Mouse (Mus musculus) ovary, postnatal 10 days (tissue): Measurements from ENCODE around the gene Rps21.

Experiments used
- DNase-seq: peaks from one replicate; pipeline ENCODE4 v3.0.0; 2022; ENCODE audit warnings: low spot score

Gene Rps21

DNA sequence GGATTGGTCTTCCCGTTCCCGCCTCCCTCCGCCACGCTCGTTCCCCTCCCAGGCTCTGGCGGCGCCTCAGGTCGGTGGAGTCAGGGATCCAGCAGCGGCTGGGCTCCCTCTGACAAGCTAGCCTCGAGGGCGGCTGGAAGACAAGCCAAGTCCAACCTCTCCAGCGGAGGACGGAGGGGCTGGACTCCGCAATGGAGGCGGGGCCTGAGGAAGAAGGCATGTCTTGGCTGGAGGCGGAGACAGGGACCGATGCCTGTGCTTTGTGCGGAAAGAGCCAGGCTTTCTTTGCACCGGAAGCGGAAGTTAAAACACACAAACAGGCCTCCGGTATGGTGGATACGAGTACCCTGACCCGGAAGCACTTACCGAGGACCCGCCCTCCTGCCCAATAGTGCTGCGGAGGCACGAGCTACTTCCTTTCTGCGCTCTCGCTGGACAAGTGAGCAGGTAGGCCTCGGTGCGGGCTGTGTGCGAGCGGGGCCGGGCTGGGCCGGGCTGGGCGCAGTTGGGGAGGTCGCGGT lies at the start of gene Rps21:
Gene Rps21, plus strand, starts transcription at position 377 of the 521 bp plus-strand sequence.
- DNase-seq: peak; percentile 89

DNA sequence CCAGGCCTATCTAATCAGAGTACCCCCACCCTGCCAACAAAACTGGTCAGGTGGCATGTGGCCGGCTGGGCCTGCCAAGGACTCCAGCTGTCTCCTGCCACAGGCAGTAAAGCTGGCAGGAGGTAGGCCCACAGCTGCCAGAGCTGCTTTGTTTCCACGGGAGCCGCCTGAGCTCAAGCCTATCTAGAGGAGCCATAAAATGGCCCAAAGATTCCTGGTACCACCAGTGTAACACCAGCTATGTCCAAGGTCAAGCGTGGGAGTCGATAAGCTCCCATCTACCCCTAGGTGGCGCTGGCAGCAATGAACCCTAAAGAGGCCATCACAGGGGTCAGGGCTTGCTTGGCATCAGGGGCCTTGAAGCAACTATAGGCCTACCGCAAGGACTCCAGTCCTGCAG lies 49.3 kb upstream of the Rps21 start:
- DNase-seq: no peak

DNA sequence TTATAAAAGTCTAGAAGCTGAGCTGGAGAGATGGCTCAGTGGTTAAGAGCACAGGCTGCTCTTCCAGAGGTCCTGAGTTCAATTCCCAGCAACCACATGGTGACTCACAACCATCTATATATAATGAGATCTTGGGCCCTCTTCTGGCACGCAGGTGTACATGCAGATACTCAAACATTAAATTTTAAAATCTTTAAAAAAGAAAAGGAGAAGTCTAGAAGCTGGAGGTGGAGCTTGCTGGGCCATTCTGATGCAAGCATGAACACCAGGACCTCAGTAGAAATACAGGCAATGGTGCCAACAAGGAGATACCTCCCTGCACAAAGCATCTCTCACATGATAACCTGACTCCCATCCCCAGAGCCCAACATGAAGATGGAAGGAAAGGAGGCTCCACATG lies 48.2 kb upstream of the Rps21 start:
- no peak for DNase-seq

DNA sequence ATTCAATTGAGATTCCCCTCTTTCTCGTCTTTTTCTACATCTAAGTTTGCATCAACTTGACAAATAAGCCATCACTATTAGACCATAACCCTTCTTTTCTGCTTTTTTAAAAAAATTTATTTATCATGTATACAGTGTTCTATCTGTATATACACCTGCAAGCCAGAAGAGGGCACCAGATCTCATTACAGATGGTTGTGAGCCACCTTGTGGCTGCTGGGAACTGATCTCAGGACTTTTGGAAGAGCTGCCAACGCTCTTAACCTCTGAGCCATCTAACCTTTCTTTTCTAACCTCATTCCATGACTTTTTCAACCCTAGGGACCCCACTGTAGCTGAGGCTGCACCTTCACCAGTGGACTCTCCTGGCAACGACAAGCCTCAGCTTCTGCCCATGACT lies 44.9 kb upstream of the Rps21 start:
- no peak for DNase-seq

DNA sequence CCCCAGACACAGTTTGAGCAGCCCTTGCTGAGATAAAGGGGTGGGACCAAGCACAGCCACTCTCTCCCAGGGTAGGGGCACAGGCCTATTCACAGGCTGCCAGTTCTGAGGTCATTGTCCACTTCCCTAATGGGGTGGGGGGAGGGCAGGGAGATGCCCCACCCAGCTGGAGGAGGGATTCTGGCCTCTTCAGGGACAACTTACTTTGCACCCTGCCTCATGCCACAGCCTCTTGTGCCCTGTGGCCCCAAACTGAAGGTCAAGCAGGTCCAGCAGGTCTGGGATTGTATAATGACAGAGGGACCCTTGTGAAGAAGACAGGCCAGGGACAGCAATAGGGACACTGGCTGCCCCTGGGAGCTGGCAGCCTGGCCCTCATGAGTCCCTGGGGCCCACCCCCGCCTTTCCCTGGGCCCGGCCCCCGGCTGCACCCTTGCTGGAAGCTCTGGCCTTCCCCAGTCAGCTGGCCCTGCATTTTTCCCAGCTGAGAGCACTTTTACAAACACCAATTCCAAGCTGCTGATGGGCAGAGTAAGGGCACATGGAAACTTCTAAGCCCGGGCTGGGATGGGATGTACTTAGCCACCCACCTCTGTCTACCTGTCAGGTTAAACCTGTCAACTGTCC lies 42.7 kb upstream of the Rps21 start:
- DNase-seq: no peak

DNA sequence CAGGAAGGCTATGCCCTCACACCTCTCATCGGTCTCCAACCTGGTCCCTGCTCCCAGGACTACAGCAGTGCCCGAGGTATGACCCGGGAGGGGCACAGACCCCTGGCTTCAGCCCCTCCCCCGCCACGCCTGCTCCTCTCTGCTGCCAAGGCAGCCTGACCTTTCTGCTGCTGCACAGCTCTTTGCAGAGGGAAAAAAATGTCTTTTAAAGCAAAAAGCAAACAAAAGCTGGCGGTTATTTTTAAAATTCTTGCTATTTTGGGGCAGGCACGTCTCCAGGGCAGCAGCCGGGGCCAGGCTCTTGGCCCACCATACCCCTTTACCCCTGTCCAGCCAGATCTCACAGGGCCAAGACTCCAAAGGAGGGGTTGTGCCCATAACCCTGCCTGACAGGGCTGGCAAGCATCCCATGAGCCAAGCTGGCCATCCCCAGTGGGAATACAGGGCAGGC lies 42.1 kb upstream of the Rps21 start:
- no peak for DNase-seq

DNA sequence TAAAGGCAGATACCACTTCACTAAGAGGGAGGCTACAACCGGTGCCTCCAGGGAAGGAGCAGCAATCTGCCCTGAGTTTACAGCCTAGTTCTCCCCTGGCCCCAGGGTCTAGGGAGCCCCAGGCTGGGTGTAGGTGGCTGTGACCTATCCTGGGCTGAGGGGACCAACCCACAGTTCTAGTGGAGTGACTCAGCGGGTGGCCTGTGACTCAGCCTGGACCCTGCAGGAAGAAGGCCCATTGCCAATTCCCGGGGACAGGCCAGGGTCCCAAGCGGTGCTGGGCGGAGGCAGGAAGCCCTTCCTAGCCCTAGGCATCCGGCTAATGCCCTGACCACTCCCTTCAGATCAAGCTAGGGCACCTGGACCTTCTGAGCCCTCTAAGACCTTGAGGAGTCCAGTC lies 41.2 kb upstream of the Rps21 start:
- DNase-seq: no peak

DNA sequence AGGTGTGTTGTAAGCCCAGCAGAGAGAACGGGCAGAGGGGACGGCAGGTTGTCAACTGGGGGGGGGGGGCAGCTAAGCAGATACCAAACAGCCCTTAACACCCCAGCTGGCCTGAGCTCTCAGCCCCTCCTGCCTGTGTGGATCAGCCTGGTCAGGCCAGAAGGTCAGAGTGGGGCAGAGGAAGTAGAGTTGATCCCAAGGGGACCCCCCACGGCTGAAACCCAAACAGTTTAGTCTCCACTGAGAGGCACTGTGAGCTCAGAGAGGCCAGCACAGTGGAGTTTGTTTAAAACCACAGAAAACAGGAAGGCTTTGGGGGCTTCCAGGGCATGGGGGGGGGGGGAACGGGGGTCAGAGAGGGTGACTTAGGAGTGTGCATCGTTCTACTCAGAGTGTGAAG lies 40.3 kb upstream of the Rps21 start:
- no peak for DNase-seq

DNA sequence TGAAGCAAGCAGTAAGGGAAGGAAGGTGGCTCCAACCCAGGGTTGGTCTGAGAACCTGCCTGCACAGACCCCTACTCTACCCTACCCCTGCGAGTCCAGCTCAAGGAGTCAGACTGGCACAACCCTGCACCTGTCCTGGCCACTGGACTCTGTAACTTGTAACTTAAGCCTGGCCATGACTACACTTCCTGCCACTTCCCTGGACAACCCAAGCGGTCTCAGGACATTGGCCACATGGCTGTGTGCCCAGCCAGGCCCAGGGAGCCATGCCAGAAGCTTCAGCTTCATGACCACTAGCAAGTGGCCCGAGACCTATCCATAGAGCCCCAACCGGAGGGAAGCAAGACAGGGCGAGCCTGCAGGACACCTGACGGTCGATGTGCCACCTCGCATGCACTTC lies 39.6 kb upstream of the Rps21 start:
- no peak for DNase-seq

DNA sequence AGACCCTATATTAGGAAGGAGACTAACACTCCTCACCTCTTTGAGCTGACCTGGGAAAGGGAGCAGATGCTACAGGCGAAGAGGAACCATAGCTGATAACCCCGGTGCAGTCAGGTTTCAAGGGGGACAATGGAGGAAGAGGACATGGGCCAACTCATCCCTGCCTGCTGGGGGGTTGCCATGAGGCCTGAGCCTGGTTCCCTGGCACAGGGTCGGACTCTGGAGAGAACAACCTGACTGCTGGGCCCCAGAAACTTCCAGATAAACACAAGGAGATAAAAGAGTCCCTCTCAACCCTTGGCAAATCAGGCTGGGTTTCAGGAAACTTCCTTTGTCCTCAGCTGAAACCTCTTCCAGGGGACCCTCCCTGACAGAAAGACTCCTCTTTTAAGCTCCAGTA lies 38.9 kb upstream of the Rps21 start:
- no peak for DNase-seq

DNA sequence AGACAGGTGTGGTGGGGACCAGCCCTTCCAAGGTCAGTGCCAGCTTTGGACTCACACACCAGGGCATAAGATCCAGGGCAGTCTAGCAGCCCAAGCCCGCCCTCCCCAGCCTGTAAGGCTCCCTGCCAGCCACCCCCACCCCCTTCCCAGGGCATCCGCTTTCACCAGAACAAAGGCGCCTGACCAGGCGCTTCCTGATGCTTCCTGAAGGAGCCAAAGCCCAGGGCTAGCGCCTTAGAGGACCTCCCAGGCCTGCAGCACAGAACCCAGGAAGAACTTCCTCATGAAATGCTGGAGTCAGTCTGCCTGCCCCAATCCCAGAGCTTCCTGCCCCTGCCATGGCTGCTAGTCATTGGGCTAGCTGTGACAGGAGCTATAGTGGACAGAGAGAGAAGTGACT lies 38.5 kb upstream of the Rps21 start:
- DNase-seq: no peak

DNA sequence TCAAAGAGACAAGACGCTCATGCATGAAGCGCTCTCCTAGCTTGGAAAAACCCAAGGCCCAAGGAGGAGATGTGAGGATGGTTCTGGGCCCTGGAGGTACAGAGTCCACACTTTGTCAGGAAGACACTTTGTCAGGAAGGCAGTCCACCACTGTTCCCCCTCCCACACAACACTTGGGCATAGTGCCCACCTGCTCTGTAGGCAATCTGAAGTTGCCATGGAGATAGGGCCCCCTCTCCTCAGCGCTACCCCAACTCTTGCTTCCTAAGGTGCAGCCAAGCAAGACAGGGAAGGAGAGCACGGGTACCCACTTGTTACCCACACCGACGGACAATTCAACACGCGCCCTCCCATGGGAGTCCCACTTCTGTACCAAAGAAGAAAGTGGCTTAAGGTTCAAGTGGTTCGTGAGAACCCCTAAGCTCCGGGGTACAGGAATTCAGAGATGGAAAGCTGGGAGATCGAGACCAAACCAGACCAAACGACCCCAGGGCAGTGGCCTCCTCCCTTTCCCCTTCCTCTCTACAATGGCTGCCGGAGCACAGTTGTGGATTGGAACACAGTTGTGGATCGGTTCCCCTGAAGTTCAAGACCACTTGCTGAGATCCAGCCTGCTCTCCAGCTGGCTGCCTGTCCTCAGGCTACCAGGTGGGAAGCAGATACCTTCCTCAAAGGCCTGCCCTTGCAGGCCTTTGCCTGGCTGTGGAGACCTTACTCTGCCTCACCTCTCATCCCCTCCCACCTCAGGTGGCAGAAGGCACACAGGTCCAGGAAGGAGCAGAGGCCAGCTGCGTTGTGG lies 37.8 kb upstream of the Rps21 start:
- DNase-seq: no peak

DNA sequence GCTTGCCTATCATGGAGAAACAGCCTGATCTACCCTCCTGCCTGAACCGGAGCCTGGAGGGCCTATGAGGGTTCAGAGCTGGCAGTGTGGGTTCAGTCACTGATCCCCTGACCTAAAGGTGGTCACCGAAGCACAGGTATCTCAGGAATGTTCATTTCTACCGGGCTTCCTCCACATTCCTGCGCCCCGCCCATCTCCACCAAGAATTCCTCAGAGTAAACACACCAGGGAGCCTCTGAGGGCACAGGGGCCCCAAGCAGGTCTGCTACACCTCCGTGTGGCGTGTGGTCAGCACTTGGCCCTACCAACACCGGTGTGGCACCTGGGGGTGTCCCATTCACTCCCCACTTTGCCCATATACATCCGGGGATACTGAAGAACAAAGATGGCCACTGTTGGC lies 37.0 kb upstream of the Rps21 start:
- no peak for DNase-seq

DNA sequence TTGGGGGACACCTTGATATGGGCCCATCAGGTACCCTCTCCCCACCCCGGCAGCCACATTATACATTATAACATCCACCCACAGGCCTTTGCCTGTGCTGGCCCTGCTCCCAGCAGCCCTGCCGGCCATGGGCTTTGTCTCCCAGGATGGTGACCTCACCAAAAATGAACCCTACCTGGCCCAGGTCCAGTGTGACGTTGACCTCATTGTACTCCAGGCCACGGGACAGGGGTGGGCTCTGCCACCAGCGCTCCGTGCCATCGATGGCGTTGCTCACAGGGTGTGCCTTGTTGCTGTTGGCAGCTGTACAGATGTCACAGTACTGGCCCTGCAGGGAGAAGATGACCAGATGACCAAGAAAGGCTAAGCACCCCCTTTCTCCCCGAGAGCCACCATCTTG lies 36.1 kb upstream of the Rps21 start:
- no peak for DNase-seq

DNA sequence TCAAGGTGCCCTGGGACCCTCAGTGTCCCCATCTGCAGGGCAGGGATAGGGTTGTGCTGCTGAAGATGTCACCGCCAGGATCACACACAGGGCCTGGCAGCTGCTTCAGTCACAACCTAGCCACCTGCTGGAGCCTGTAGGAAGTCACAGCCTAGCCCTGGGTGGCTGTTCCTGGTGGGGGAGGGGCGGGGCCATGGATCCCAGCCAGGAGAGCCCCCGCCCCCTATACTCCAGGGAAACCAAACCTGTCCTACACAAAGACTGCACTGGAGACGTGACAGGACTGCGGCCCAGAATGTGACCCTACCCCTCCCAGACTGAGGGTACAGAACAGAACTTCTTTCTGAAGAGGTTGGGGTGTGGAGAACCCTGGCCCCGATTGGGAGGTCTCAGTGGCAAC lies 34.9 kb upstream of the Rps21 start:
- DNase-seq: no peak

DNA sequence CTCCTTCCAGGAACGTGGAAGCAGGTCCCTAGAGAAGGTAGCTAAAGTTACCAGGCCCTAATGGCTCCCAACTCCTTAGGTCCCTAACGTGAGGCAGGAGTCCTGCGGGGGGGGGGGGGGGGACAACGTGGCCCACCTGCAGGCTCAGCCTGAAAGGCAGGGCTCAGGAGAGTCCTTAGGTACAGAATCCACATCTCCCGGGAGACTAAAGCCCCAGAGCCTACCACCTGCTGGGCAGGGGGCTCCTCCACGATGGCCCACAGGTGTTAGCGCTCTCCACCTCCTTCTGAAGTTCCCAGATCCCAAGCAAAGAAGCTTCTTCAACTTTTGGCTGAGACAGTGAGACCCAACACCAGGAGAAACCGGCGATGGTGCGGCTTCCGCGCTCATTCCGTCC lies 32.5 kb upstream of the Rps21 start:
- DNase-seq: no peak

DNA sequence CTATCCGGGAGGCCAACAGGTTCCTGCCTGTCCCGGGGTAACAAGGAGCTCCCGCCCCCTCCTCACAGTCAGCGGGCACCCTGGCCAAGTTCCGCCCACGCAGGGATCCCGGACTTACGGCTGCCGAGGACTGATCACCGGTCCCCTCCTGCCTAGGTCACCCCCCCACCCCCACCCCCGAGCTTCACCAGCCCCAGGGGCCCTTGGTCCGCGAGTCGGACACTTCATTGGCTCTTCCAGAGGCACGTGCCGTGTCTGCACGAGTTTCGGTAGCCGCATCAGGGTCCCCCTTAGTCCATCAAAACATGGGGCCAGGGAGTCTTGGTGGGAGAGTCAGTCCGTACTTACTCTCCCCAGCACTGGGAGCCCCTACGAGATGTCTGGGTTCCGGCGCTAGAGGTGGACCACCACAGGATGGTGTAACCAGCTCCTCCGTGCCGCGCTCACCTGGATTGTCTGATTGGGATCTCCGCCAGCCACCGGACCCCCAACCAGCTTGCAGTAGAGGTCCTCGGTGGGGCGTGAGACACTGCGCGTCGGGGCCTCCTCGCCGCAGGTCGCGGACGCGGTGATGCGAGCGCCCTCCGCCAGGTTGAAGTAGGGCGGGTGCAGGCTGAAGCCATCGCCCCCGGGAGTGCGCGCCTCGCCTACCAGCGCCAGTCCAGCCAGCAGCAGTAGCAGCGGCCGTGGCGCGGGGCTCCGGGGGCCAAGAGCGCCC lies 32.0 kb upstream of the Rps21 start:
- DNase-seq: no peak

DNA sequence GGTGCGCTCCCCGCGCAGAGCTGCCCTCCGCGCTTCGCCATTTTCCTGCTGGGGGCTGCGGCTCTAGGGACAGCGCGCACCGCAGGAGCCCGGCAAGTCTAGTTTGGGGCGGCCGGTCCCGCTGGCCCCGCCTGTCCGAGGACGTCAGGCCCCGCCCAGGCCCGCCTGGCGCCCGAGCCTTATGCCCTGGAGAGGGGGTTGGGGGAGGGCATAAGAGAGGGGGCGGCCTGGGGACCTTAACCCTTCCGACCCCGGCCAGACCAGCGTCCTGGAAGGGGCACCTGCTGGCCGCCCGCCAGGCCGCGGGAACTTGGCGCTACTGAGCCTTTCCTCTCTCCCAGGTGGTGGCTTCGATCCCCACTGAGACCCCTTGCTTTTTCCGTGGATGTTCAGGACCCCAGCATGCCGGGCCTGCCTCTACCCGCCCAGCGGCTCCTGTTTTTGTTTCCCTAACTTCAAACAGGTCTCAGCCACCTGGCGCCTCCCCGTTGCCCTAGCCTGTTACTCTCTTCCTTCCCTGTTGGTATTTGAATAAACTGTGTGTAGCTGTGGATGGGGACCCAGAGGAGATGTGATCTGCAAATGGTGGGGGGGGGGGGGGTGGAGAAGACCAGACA lies 31.3 kb upstream of the Rps21 start, which contains the start of gene Lama5:
Gene Lama5, minus strand, starts transcription at position 98 of the 617 bp plus-strand sequence.
- no peak for DNase-seq

DNA sequence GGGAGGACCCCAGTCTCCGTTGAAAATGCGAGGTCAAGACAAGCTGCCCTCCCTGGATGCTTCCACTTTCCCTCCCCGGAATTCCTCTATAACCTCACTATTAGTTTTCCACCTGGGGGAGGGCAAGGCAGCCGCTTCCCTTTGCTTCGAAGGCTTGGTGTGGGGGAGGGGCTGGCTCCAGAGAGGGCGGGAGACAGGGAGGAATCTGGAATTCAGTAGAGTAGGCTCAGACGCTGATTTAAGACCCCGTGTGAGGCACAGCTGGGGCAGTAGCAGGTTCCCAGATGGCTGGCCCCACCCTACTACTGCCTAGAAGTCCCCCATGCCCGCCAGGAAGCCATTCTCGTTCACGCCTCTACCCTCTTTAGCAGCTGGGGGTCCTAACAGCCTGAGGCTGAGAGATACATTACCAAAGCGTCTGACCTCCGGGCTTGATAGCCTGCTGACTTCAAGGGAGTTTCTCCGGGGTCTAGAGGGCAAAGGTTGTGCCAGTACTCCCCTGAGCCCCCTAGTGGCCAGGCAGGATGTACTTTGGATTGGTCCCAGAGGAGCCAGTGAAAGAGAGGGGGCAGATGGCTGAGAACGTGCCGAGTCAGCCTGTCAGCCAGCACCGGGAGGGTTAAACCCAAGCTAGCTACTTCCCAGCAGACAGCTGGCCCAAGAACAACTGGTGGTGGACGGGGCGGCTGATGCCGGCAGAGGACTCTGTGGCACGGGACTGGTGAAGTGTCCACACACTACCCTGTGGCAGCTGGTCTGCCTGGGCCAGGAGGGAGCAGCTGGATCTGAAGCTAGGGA lies 29.7 kb upstream of the Rps21 start:
- no peak for DNase-seq

DNA sequence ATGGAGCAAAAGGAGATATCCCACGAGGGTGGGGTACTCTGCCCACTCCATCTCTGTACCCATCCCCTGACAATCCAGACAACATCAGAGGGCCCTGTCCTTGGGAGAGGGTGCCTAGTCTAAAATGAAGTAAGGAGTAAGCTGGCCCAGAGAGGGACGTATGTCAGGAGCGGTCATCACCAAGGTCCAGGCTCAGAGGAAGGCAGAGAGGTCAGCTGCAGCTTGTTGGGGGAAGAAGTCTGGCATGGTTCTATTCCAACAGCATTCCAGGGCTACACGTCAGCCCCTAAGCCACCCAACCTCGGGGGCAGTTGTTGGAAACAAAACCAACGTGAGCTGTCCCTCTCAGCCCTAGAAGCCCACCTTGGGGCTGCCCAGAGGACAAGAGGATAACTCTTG lies 29.1 kb upstream of the Rps21 start:
- DNase-seq: no peak

DNA sequence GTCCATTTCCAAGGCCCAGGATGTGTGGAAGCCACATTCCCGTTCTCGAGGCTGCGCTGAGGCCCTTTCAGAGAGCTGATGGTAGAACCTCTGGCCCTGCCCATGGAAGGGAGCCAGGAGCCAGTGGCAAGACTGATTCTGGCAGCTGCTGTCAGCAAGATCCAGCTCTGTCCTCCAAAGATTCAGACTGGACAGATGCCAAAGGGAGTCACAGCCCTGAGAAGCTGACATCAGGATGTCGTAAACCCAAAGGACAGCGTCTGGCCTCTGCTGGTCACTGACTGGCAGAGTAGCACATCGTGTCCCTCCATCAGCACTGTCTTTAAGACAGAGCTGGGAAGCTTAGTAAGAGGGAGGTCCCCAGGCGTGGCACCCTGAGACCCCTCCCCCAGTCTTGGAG lies 28.6 kb upstream of the Rps21 start:
- no peak for DNase-seq

DNA sequence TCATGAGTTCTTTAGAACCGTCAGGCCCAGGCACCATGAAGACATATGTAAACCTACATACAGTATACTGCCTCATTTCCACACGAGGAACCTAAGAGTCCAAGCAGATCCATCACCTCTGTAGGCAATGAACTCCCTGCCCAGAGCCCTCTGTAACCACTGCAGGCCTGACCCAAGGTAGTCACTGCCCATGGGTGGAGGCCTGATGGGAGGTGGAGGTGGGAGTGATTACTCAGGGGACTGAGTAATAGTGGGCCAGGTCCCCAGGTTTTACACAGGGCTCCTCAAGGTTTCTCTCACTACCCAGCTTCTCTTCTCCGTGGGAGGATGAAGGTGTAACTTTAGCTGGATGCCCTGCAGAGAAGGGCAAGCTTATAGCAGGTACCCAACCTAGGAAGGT lies 28.0 kb upstream of the Rps21 start:
- DNase-seq: no peak
